Mouse (Mus musculus) heart, embryonic 16.5 days (tissue): ENCODE data around the gene Olfr316. TPM values are rescaled to one million over a fixed set of nuclear protein-coding genes. Genes with fewer than 3 reads are reported as not detected.

Experiments used
- ATAC-seq: fragments of 200-750 bp; cut with Nextera tagmentation; replicated peaks from 2 replicates; pipeline ENCODE4 v1.8.0; 2017; ENCODE audit warnings: moderate number of reproducible peaks; ENCODE audit not compliant: insufficient read depth, low FRiP score; ENCODE audit errors: extremely low read depth
- H3K27ac ChIP-seq: fragments of 300-500 bp; sonication (generic); 2 replicates; pipeline ENCODE4 v1.5.1; 2014; ENCODE audit warnings: mild to moderate bottlenecking, low read length, control low read depth, moderate library complexity
- H3K27me3 ChIP-seq: fragments of 300-500 bp; sonication (generic); 2 replicates; pipeline ENCODE4 v1.6.1; 2014; ENCODE audit warnings: low read length, mixed read lengths; ENCODE audit not compliant: control insufficient read depth, insufficient read depth
- H3K36me3 ChIP-seq: fragments of 300-500 bp; sonication (generic); 2 replicates; pipeline ENCODE4 v1.6.1; 2014; ENCODE audit not compliant: control insufficient read depth, insufficient read depth
- H3K4me1 ChIP-seq: fragments of 300-500 bp; sonication (generic); 2 replicates; pipeline ENCODE4 v1.6.1; 2014; ENCODE audit warnings: low read length, mixed read lengths; ENCODE audit not compliant: control insufficient read depth, insufficient read depth
- H3K4me2 ChIP-seq: fragments of 300-500 bp; sonication (generic); 2 replicates; pipeline ENCODE4 v1.6.1; 2014; ENCODE audit warnings: low read depth, mild to moderate bottlenecking, control low read depth, low read length
- H3K4me3 ChIP-seq: fragments of 300-500 bp; sonication (generic); 2 replicates; pipeline ENCODE4 v1.5.1; 2014; ENCODE audit warnings: mild to moderate bottlenecking, control low read depth, low read length
- H3K9ac ChIP-seq: fragments of 300-500 bp; sonication (generic); 2 replicates; pipeline ENCODE4 v1.6.1; 2014; ENCODE audit warnings: low read length, control low read depth
- H3K9me3 ChIP-seq: fragments of 300-500 bp; sonication (generic); replicated peaks from 2 replicates; pipeline ENCODE4 v1.6.1; 2016; ENCODE audit warnings: low read length; ENCODE audit not compliant: control insufficient read depth
- WGBS: fragments of 180-500 bp; shearing (Covaris S2); extraction: QIAGEN DNeasy Blood & Tissue Kit; methylation state at CpG from one replicate; pipeline ENCODE4 v1.1.7; 2014; 5-methylcytosine and 5-hydroxymethylcytosine counted together
- polyA plus RNA-seq: library from polyadenylated mRNA; unstranded; fragments of >200 nt; fragmentation: Nextera tagmentation; extraction: Ambion mirVana; gene quantifications from 2 replicates; pipeline ENCODE4 v1.2.1, GENCODE M21; 2015

Olfr316 gene
- polyA plus RNA-seq, 1 experiment from 2014 or later = not detected

DNA sequence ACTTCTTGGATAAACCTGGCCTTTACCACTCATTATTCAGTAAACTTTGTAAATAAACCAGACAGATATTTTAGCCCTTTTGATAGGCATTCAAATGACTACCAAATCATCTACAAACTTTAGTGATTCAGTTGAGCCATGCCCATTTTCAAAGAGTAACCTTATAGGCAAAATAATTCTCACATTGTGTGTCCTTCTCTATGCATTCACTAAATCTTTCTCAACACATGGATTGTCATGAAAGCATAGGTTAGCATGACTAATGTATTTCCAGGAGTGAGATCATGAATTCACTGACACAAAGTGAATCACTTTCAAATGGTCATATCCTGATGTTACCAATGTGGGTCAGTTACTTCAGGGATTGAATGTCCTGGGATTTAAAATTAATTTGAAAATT is 20.4 kb downstream of the Olfr316 start, which contains the start of gene Olfr315:
TSS of gene Olfr315 (plus strand) at position 301 of the 400 bp plus-strand sequence.
- ATAC-seq = no peak
- no peak within 1 kb of the TSS for H3K4me3 ChIP-seq
- H3K9me3 ChIP-seq = no peaks in the 10 kb centered on the region
- H3K36me3 ChIP-seq = no peaks in the 10 kb centered on the region
- no peaks in the 10 kb centered on the region for H3K27me3 ChIP-seq
- no peak within 1 kb of the TSS for H3K27ac ChIP-seq
- no peak within 1 kb of the TSS for H3K9ac ChIP-seq
- no peaks in the 10 kb centered on the region for H3K4me1 ChIP-seq
- H3K4me2 ChIP-seq = no peak within 1 kb of the TSS

DNA sequence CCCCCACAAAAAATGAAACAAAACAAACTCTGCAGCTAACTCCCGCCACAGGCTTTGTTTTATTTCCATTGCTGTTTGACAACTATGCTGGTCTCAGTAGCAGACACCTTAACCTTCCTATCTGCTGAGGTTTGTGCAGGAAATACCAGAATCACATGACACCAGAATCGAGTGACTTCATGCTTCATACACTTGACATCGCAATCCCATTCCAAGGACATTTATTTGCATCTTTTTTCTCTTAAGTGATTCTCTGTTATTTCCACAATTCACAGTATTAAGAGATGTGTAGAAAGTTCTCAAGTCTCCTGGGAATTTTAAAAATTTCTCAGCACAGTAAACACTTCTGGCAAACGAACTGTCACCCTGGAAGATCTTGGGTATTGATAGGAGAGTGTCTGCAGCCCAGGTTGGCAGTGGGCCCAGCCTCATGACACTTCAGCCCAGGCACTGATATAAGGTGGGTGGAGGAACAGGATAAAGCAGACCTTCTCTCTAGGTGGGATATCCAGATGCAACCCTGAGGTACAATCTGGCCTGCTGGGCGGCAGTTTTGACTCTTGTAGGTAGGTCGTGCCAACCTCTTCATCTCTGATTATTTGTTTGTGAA is 30.1 kb downstream of the Olfr316 start, which contains the start of gene Olfr314:
TSS of gene Olfr314 (plus strand) at position 473 of the 610 bp plus-strand sequence.
- Histone ChIP-seq H3K4me1 (peaks cover 2% of the 10 kb centered on the region; the same call in 1 of the 2 replicates), H3K27me3 (no peaks in the 10 kb centered on the region), H3K4me2 (no peak within 1 kb of the TSS), H3K27ac (no peak within 1 kb of the TSS), H3K9me3 (no peaks in the 10 kb centered on the region), H3K9ac (no peak within 1 kb of the TSS), H3K4me3 (no peak within 1 kb of the TSS), H3K36me3 (no peaks in the 10 kb centered on the region)
- ATAC-seq = no peak
- WGBS = 43% methylated on average over 6 of the region's 6 CpGs

DNA sequence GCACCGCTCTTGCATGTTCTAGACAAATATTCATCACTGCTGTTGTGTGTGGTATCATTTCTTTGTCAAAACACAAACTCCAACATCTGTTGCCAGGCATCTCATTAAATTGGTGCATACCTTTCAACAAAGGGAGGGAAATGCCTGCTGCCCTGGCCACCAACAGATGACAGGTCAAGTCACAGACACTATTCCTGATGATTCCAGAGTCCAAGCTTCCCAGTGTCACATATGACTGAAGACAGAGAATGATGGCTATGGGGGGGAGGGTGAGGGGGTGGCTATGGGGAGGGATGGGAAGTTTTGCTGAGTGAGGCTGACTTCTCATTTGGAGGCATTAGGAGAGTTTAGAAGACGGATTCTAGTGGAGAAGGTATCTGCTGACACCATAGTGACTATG is 31.6 kb downstream of the Olfr316 start:
- Histone ChIP-seq H3K36me3 (no peaks in the 10 kb centered on the region), H3K27ac (no peak overlapping the region), H3K9me3 (no peaks in the 10 kb centered on the region), H3K4me1 (peaks cover 2% of the 10 kb centered on the region; the same call in 1 of the 2 replicates), H3K9ac (no peak overlapping the region), H3K4me3 (no peak overlapping the region), H3K4me2 (no peak overlapping the region), H3K27me3 (no peaks in the 10 kb centered on the region)
- WGBS = 60% methylated on average over 2 of the region's 2 CpGs
- ATAC-seq = peak; percentile 58

DNA sequence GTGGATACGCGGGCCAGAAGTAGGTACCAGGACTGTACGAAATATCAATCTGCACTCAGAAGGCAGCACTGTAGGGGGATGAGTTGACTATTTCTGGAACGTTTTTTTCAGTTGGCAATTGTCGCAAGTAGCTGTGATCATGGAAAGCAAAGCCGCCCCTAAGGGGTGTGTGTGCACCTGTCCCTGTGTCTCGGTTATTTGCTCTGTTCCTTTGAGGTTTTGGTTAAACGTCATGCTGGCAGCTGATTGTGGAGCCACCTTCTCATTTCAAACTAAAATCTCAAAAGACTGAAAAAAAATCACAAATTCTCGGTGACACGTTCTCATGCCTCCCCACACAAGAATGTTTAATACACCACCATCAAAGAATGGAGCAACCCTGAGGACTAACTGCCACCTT is 35.1 kb downstream of the Olfr316 start:
- no peak overlapping the region for H3K4me2 ChIP-seq
- no peaks in the 10 kb centered on the region for H3K27me3 ChIP-seq
- no peak overlapping the region for H3K27ac ChIP-seq
- H3K9me3 ChIP-seq = no peaks in the 10 kb centered on the region
- H3K4me1 ChIP-seq = peaks cover 2% of the 10 kb centered on the region; the same call in 1 of the 2 replicates
- no peak for ATAC-seq
- no peak overlapping the region for H3K4me3 ChIP-seq
- 76% methylated on average over 10 of the region's 10 CpGs for WGBS
- no peaks in the 10 kb centered on the region for H3K36me3 ChIP-seq
- no peak overlapping the region for H3K9ac ChIP-seq

DNA sequence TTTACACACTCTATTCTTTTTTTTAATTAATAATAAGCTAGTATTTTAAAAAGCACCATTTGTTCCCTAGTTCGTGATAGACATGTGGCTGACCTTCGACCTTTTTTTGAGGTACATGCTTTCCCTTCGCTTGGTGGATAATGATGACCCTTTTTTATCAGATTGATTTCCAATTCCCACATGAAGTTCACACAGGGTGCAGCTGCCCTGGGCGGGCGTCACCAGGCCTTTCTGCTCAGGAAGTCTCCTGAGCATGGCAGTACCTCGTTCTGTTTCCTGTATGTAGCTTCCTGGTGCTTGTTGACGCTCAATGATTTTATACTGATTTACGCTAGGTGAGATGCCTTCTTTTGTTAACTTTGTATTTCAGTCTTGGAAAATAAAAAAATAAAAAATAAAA is 35.8 kb downstream of the Olfr316 start:
- Histone ChIP-seq H3K36me3 (no peaks in the 10 kb centered on the region), H3K27ac (no peak overlapping the region), H3K9ac (no peak overlapping the region), H3K4me3 (no peak overlapping the region), H3K27me3 (no peaks in the 10 kb centered on the region), H3K4me1 (no peaks in the 10 kb centered on the region), H3K4me2 (no peak overlapping the region), H3K9me3 (no peaks in the 10 kb centered on the region)
- ATAC-seq = no peak
- WGBS = 72% methylated on average over 8 of the region's 8 CpGs

DNA sequence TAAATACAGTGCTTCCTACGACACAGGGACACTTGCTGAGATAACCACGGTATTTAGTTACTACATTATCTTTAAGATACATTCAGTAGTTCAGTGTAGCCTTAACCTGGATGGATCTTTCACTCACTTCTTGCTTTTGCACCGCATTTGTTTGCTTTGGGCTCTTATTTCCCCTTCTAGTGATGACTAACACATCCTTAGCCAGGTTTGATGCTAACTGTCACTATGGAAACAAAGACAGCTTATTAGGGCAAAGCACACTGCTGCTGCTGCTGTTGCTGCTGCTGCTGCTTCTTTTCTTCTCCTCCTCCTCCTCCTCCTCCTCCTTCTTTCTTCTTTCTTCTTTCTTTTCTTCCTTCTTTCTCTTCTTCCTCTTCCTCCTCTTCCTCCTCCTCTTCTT is 37.0 kb downstream of the Olfr316 start:
- WGBS = 29% methylated on average over 3 of the region's 3 CpGs
- Histone ChIP-seq H3K36me3 (no peaks in the 10 kb centered on the region), H3K27ac (no peak overlapping the region), H3K9me3 (no peaks in the 10 kb centered on the region), H3K9ac (no peak overlapping the region), H3K4me2 (no peak overlapping the region), H3K4me3 (no peak overlapping the region), H3K4me1 (no peaks in the 10 kb centered on the region), H3K27me3 (no peaks in the 10 kb centered on the region)
- no peak for ATAC-seq

DNA sequence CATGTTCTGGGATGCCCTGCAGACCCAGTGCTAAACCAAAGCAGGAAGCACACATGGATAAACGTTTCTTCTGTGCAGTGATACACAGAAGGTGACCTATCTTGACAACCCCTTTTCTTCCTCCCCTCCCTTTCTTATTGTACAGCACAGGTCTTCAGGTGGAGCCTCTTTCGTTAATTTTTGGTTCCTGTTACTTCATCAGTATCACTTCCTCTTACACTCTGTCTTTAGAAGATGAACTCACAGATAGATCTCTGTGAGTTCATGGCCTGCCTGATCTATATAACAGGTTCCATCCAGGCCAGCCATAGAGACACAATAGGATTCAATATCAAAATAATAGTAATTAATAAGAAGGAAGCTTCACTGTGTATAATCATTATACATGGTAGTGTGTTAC is 37.5 kb downstream of the Olfr316 start:
- no peak for ATAC-seq
- WGBS = 43% methylated on average over 2 of the region's 2 CpGs

DNA sequence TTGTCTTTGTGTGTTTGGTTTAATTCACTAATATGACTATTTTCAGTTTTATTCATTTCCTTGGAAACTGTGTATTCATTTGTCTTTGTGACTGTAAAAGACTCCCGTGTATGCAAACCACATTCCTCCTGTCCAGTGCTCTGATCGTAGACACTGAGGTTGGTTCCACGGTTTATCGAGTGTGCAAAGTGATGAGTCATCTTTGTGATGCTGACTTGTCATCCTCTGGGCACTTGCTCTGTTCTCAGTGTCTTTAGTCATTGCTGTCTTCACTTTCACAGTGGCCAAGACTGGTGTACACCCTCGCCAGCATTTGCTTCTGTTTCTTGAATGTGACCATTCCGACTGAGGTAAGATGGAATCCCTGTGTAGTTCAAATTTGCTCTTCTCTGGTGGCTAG is 38.1 kb downstream of the Olfr316 start:
- no peaks in the 10 kb centered on the region for H3K27me3 ChIP-seq
- WGBS = 56% methylated on average over 6 of the region's 6 CpGs
- no peak overlapping the region for H3K4me2 ChIP-seq
- H3K9me3 ChIP-seq = no peaks in the 10 kb centered on the region
- no peak for ATAC-seq
- no peak overlapping the region for H3K27ac ChIP-seq
- H3K4me1 ChIP-seq = no peaks in the 10 kb centered on the region
- H3K9ac ChIP-seq = no peak overlapping the region
- no peaks in the 10 kb centered on the region for H3K36me3 ChIP-seq
- H3K4me3 ChIP-seq = no peak overlapping the region

More for the DNA sequence above, 37.5 kb downstream of the Olfr316 start:
- H3K4me3 ChIP-seq = no peak overlapping the region
- no peaks in the 10 kb centered on the region for H3K4me1 ChIP-seq
- no peaks in the 10 kb centered on the region for H3K36me3 ChIP-seq
- no peaks in the 10 kb centered on the region for H3K9me3 ChIP-seq
- H3K27me3 ChIP-seq = no peaks in the 10 kb centered on the region
- no peak overlapping the region for H3K4me2 ChIP-seq
- H3K9ac ChIP-seq = no peak overlapping the region
- H3K27ac ChIP-seq = no peak overlapping the region

DNA sequence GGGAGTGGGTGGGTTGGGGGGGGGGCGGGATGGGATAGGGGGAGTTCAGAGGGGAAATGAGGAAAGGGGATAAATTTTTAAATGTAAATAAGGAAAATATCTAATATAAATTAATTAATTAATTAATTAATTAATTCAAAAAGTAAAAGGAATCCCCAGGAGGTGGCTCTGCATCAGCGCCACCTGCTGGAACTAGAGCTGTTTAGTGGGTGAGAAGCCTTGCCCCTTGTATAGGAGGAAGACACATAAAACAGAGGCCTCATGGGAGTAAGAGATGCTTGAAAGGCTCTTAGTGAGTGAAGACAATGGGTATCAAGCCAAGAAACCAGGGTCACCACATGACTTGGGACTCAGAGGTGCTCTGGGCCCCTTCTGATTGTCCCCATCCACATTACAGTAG is 43.3 kb downstream of the Olfr316 start:
- H3K27ac ChIP-seq = no peak overlapping the region
- no peak for ATAC-seq
- WGBS = 77% methylated on average over 2 of the region's 2 CpGs

More for the DNA sequence above, 43.3 kb downstream of the Olfr316 start:
- no peak overlapping the region for H3K9ac ChIP-seq
- H3K27me3 ChIP-seq = no peaks in the 10 kb centered on the region
- H3K36me3 ChIP-seq = no peaks in the 10 kb centered on the region
- no peaks in the 10 kb centered on the region for H3K4me1 ChIP-seq
- H3K9me3 ChIP-seq = no peaks in the 10 kb centered on the region
- H3K4me2 ChIP-seq = no peak overlapping the region
- H3K4me3 ChIP-seq = no peak overlapping the region
